Mouse (Mus musculus) liver, adult 2 months (tissue): ENCODE data around the gene Tor4a.

ENCODE experiments used
- CTCF ChIP-seq: fragments of 200-500 bp; IDR thresholded peaks from 2 replicates; pipeline ENCODE4 v1.5.1; 2011; ENCODE audit warnings: low read depth, low read length, control low read depth
- POLR2A ChIP-seq: fragments of 200-500 bp; IDR thresholded peaks from 2 replicates; pipeline ENCODE4 v1.6.1; 2011; ENCODE audit warnings: low read length, control low read depth; ENCODE audit not compliant: insufficient read depth; ENCODE audit errors: extremely low read depth

GRCm38 (mm10) chr2:25174866-25175689 is 21.6 kb downstream of the Tor4a start:
- TF ChIP-seq POLR2A (no peak), CTCF (no peak)
